Mouse (Mus musculus) gastrocnemius, postnatal 36 days (tissue): Measurements from ENCODE around the gene Ube2e2. TPM values are rescaled to one million over a fixed set of nuclear protein-coding genes. Genes with fewer than 3 reads are reported as not detected.
"Not testable (repeated sequence)": the region's sequence is repeated elsewhere in the genome, so short reads cannot be mapped to it uniquely, and the experiment has no call there.

Experiments used
- DNase-seq, 2 experiments: peaks; one replicate each; pipeline ENCODE4 v3.0.0; 2022
- intact Hi-C: fragments of 180-260 bp; cut with DNase I; formaldehyde crosslinking; loops from one replicate; pipeline ENCODE4 v1.15.1; 2025
- total RNA-seq, 2 experiments: library from RNA; stranded (reverse); gene quantifications; 2 replicates each; pipeline ENCODE4 v1.2.3; 2021

The Ube2e2 gene
- total RNA-seq, 2 experiments from 2014 or later: 7.8 to 9.6 TPM

DNA sequence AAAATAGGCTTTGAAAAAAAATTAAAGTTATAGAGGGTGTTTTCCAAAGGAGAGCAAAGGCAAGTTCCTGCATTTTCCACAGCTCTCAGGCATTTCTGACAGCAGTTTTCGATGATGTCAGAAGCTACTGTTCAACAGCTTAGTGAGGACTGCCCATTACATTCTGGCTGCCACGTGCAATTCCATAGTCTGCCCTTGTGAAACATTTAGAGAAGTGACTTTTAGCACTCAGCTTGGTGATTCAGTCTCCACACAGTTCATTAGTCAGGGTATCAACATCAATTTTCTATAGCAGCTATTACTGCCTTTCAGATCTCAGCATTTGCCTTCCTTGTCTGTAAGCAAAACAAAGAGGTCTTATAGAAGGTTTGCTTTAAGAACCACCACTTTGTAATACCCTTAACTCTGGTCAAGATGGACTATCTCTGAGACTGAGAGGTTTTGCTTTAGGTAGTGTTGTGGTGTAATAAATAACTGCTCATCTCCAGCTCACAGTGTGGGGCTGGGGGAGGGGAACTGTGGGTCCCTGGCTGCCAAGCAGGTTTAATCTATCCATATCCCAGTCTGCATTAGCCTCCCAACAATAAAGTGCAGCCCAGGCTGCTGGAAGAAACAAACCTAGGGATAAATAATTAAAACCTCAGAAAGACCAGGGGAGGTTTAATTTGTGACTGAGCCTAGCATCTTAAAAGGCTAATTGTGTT, 255.2 kb downstream of the Ube2e2 start:
- no peak for DNase-seq
- intact Hi-C loops: no loop called here

DNA sequence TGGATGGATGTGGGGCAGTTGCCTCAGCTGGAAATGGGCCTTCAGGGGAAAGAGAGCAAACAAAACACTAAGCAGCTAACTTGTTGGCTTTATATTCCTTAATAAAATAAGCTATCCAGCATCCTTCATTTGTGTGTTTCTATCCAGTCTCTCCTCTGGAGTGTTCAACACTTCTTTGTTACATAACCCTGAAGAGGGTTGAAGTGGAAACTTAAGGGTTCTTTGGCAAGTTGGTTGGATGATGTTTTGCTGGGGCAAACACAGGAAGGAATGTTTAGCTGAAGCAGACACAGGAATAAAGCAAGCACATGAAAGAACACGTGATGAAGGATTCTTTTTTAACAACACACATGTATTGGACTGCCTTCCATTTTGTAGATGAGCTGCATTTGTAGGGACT, 256.3 kb downstream of the Ube2e2 start:
- DNase-seq: no peak
- intact Hi-C loops: no loop called here

DNA sequence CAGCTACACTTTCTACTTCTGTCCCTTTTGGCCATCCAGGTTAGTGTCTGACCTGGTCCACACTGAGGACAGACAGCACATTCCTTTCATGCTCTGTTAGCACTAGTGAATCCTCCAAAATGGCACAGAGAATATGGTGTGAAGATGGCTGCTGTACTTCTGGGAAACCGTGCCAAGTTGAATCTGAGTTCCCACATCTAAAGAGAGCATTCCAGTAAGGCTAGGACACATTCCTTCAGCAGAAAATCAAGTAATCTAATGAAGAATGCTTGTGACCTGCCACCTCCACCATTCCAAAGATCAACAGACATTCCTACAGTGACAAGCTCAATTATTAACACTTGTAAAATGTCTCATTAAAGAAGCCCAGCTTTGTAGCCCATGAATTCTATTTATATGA, 265.9 kb downstream of the Ube2e2 start:
- DNase-seq: no peak
- intact Hi-C loops: no loop called here

- intact Hi-C loops: no loop called here
- DNase-seq: no peak
These were observed 275.5 kb downstream of the Ube2e2 start for GRCm38 (mm10) chr14:18618603-18619002.

DNA sequence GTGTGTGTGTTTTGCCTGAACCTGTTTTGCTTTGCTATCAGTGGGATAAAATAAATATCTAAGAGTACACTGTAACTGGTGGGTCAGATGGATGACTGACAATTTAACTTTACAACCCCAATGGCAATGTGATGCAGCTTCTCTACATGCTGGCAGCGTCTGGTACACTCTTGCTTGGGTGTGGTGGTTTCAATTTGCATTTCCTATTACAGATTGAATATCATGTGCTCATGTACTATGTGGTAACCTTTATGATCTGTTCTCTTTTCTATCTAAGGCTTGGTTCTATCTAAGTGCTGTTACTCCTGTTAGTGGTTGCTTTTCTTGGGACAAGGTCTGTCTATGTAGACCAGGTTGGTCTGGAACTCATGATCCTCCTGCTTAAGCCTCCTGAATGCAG, 292.1 kb downstream of the Ube2e2 start:
- no peak for DNase-seq
- intact Hi-C loops: no loop called here

DNA sequence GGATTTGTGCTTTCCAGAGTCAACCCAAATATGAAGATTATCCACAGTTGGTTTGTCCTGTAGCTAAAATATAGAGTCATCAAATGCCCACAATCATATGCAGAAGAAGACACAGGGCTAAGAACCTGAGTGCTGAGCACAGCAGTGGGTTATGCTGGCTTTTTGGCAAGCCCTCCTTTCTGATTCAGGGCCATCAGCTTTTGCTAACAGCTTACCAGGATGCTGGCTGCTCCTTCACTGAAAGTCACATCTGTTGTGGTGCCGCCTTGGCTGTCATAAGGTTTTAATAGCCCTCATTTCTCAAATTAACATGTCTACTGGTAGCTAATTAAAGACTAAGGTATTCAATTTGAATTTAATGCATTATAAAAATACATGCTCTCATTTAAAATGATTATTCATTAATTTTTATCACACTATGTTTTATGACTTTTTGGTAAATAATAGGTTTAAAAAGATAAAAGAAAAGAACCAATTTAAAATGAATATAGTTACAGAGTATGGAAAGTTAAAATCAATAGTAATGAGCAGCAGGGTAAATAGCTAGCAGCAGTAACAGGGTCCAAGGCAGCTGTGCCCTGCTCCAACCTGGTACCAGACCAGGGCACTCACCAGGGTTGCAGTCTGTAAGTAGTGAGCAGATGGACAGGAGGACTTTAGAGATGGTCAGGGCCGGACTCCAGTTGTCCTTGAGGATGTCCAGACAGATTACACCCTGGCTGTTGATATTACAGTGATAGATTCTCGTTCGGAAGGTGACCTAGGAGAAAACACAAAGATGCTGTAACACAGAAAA, 307.6 kb downstream of the Ube2e2 start:
- no peak for DNase-seq
- intact Hi-C loops: no loop called here

GRCm38 (mm10) chr14:18581735-18582134, 312.3 kb downstream of the Ube2e2 start:
- intact Hi-C loops: no loop called here
- DNase-seq: no peak

DNA sequence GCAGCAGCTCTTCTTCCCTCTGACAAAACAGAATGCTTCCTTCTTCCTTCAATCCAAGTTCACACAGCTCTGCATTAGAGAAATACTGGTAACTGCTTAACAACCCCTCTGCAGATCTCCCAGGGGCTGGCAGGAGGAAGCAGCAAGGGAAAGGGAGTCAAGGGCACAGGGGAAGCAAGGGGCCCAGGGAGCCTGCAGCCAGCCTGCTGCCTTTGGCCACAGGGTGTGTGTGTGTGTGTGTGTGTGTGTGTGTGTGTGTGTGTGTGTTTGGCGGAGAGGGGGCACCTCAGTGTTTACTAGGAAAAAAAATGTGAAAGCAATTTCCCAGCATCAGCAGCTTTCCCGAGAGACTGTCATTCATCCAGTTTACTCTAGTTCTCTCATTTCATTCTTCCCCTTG, 319.3 kb downstream of the Ube2e2 start:
- intact Hi-C loops: no loop called here
- no peak for DNase-seq

- intact Hi-C loops: no loop called here
These were observed 319.8 kb downstream of the Ube2e2 start for GRCm38 (mm10) chr14:18574130-18574721.

DNA sequence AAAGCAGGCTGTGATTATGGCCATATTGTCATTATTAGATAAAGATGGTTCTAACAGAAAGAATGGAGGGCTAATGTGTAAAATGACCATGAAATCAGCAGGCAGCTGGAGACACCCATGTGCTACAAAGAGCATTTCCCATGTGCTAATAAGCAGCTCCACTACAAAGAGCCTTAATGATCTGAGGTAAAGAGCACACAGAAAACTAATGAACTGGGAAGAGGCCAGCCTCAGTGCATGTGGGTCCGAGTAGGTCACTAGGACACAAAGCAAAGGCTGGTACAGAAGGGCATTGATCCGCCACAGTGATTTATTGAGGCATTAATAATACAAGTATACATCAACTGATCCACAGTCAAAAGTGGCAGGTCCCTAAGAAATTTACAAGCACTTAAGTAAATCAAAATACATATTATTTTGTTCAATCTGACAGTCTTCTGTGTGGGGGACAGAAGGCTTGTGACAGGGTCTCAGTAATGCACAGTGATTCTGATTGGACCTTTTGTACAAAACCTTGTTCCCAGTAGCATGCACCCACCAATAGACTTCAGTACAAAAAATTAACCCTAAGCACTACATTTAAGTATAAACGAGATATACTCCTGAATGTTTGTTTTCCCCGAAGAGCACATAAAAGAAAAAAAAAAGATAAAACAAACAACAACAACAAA, 320.6 kb downstream of the Ube2e2 start:
- DNase-seq: no peak
- intact Hi-C loops: no loop called here

More at GRCm38 (mm10) chr14:18574130-18574721, 319.8 kb downstream of the Ube2e2 start:
- no peak for DNase-seq

DNA sequence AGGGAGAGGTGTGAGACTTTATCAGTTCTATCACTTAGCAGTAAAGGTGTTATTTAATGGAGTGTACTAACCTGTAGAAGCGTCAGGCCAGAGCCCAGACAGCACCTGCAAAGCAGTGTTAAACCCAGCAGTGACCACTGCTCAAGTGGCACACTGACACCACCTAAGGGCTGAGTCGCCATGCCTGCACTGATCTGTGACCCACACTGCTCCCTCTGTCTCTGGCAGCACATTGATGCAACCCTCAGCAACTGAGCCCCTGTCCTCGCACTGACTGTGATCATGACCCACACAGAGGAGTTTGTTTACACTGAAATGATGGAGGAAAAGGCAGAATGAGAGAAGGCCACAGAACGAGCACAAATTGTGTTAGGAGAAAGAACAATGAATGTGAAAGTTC, 321.2 kb downstream of the Ube2e2 start:
- intact Hi-C loops: no loop called here
- DNase-seq: no peak

DNA sequence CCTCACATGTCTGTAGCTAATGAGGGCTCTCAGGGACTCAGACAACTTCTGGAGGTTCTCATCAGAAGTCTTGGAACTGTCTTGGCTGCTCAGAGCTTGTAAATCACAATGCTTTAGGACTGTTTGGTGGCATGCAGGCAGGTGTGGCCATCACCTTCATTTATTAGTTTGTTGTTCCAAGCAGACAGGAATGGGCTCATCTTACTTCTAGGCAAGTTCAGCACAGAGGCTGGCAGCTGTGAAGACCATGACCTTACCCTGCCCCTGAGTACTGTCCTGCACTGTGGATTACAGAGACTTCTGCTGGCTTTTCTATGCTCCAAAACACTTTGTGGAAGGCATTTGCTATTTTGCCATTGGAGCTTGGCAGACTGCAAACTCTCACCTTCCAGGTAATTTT, 324.5 kb downstream of the Ube2e2 start:
- intact Hi-C loops: no loop called here
- no peak for DNase-seq

DNA sequence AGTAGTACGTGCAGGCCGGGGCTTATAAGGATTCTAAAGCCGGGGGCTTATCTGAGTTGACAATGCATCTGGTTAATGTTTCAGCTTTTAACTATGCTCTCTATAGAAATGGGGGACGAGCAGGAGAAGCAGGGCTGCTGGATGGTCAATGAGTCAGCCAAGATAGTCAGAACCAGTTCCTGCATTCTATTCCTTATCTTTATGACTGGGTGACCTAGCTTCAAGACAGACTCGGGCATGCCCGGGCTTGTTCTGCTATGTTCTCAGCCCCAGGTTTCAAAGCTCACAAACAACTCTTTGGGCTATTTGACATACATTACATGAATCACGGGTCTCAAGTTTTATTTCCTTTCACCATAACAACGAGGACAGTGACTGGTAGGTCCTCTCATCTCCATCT, 329.1 kb downstream of the Ube2e2 start:
- intact Hi-C loops, DNase-seq: not testable (repeated sequence)

- no peak for DNase-seq
- intact Hi-C loops: no loop called here
These were observed 338.8 kb downstream of the Ube2e2 start for GRCm38 (mm10) chr14:18555287-18555686.

DNA sequence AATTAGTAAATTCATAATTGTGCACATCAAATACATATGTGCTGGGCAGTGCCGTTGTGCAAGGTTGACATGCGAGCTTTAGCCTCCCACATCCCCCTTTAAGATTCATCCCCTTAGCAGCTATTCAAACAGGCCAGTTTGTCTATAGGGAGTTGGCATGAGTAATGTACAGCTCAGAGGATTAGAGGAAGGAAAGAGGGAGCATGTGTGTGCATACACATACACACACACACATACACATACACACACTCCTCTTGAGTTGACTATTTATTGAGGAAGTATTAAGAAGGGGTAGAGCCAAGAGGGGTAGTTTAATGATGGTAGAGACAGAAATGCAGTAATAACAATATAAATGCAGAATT, 339.5 kb downstream of the Ube2e2 start:
- DNase-seq: no peak
- intact Hi-C loops: no loop called here

- no peak for DNase-seq
- intact Hi-C loops: no loop called here
These were observed 340.0 kb downstream of the Ube2e2 start for GRCm38 (mm10) chr14:18553987-18554626.

DNA sequence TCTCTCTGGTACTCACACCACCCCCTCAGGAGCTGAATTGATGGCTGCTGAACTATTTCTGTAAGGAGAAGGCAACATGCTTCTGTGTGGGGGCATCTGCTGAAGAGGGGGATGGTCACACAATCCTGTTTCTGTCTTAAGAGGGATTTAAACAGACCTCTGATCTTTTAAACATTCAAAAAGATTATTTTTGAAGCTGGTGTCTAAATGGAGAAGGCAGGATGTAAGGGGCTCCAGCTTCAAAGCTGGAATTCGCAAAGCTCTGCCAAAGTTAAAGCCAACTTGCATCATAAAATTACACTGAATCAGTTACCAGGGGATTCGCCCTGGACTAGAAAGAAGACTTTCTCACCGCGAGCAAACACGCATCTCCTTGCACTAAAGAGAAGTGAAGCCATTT, 346.5 kb downstream of the Ube2e2 start:
- intact Hi-C loops: no loop called here
- no peak for DNase-seq

- intact Hi-C loops, DNase-seq: not testable (repeated sequence)
These were observed 355.0 kb downstream of the Ube2e2 start for GRCm38 (mm10) chr14:18539092-18539491.

GRCm38 (mm10) chr14:18530899-18531298, 363.2 kb downstream of the Ube2e2 start:
- intact Hi-C loops: no loop called here
- DNase-seq: no peak

GRCm38 (mm10) chr14:18530496-18530895, 363.6 kb downstream of the Ube2e2 start:
- no peak for DNase-seq
- intact Hi-C loops: no loop called here
